Mouse (Mus musculus): Measurements from ENCODE around the gene Tepsin. TPM values are rescaled to one million over a fixed set of nuclear protein-coding genes. Genes with fewer than 3 reads are reported as not detected.
A peak's percentile ranks its signal among the peaks of the same experiment; 100 is the strongest.

Tepsin gene
- total RNA-seq, 1 experiment from 2014 or later, result 8.4 TPM

DNA sequence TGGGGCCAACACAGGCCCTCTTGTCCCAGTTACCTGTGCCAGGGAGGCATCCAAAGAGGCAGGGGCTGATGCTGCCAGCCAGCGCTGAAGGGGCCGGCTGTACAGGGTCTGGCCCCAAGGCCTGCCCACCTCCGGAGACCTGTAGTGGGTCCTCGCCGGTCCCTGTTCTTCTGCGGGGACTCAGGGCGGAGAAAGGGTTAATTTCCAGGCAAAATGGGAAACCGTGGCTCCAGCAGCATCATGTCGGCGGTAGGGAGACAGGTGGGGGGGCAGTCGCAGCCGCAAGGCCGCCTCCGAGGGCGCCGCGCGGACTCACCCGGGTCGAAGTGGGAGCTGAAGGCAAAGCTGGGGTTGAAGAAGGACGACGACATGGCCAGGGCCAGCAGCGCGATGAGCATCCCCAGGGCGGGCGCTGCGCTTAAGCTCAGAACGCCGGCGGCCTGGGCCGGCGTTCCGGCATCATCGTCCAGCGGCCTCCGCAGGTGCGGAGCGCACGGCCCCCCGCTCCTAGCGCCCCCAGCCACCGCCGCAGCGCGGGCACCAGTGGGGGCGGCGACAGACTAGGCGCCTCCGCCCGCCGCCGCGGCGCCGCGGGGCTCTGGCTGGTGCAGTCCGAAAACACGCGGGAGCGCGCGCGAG, 51.9 kb downstream of the Tepsin start, which contains the start of gene Aatk:
TSS of gene Aatk (minus strand) at position 615 of the 639 bp plus-strand sequence.
- no peak for ATAC-seq (replicated peaks in 1 of 2; ENCODE audit: insufficient read depth in 1 of 2, low FRiP score in 2 of 2, low TSS enrichment in 1 of 2, low read depth in 1 of 2, poor library complexity in 2 of 2, severe bottlenecking in 2 of 2)

DNA sequence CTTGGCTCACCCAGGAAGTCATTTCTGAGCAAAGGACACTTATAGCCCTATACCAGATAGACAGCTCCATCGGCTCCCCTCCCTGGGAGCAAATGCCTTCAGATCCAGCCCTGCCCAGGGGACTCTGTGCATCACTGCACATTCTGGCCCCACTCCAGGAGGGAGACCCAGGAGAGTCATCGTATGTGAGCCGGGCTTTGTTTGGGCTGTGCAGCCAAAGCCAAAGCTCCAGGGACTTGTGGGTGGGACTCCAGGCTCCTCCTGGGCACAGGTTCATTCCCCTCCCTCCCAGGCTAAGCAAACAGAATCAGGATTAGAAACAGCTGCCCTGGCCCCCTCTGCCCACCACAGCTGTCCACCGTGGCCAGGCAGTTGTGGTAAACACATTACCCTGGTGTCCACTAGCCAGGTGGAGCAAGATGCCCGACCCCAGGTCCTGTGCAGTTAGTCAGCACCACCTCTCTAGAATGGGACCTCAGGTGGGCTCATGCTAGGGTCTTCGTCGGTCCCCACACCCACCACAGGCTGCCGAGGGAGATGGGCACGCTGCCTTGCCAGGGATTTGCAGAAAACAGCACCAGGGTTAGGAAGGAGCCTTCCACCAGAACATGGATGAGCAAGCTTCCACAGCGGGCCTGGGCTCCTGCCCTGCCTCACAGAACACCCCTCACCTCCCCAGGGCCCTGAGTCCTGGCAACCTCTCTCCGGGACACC, 52.5 kb downstream of the Tepsin start:
- ATAC-seq (replicated peaks in 1 of 2; ENCODE audit: insufficient read depth in 1 of 2, low FRiP score in 2 of 2, low TSS enrichment in 1 of 2, low read depth in 1 of 2, poor library complexity in 2 of 2, severe bottlenecking in 2 of 2), result no peak

DNA sequence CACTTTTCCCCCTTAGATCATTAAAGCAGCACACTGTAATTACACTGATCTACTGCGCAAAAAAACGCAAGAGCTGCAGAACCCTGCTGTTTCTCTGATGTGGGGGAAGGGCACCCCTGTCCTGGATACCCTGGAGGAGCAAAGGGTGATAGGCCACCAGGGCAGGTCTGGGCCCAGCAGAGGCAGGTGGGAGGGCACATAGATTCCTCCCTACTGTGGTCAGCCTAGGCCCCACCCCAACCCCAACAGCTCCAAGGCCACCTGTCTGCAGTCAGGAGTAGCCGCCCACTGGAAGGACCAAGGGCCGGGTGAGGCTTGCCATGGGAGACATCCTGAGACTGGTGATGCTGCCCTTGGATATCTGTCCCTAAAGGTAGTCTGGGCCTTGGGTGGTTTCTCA, 53.2 kb downstream of the Tepsin start:
- ATAC-seq (replicated peaks in 1 of 2; ENCODE audit: insufficient read depth in 1 of 2, low FRiP score in 2 of 2, low TSS enrichment in 1 of 2, low read depth in 1 of 2, poor library complexity in 2 of 2, severe bottlenecking in 2 of 2), result no peak

GRCm38 (mm10) chr11:120042141-120042838, 56.2 kb downstream of the Tepsin start:
- 0 out of 4 replicates have a peak, but pooled peaks of 1 of the 2 experiments have one; percentile 4 for ATAC-seq (replicated peaks in 1 of 2; ENCODE audit: insufficient read depth in 1 of 2, low FRiP score in 2 of 2, low TSS enrichment in 1 of 2, low read depth in 1 of 2, poor library complexity in 2 of 2, severe bottlenecking in 2 of 2)

DNA sequence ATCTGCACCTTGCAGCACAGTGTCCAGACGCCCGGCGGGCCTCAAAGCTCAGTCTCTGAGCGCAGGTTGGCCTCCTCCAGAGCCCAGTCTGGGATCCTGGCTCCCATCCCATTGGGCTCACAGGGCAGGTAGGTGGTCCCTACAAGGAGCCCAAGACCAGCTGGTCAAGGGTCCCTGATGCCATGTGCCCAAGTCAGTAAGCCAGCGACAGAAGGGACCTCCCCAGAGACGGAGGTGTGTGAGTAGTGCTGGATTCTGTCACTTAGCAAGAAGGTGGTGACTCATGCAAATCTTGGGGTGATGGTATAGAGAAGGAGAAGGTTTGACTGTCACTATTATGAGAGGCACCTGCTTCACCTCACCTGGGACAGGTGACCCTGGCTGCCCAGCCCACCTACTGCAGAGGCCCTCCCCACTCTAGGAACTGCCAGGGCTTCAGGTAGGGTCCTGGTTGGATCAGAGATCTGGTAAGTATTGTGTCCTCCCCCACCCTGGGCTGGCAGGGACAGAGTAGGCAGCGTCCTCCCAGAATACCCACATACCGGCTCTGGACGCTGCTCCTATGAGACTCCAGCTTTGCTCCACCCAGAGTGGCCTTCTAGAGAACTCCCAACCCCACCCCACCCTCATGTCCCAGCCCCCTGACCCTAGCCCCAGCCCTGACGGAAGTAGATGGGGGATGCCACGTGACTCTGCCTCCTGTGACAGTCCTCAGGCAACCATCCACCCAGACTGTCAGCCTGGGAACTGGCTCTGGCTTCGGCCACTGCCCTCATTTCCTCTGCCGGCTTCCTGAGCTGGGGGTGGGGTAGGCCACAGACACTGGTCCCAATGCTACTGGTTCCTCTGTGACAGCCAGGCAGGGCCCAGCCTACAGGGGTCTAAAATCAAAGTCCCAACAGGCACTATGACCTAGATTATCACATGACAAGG, 57.1 kb downstream of the Tepsin start:
- ATAC-seq (replicated peaks in 1 of 2; ENCODE audit: insufficient read depth in 1 of 2, low FRiP score in 2 of 2, low TSS enrichment in 1 of 2, low read depth in 1 of 2, poor library complexity in 2 of 2, severe bottlenecking in 2 of 2), result peak; percentile 65 to 68

Other genes with a start within 250 kb of the Tepsin start
- 47.7 and 67.0 TPM in 2 replicates for gene Chmp6, start 185.3 kb downstream of the Tepsin start, total RNA-seq (2017)
- gene Baiap2, start 156.0 kb downstream of the Tepsin start, total RNA-seq (2017), result 10.6 and 19.9 TPM in 2 replicates
- gene Aatk, start 51.6 kb downstream of the Tepsin start, total RNA-seq (2017), result 0.40 and 1.6 TPM in 2 replicates
- gene Cep131, start 11.9 kb downstream of the Tepsin start, total RNA-seq (2017), result 22.5 and 25.5 TPM in 2 replicates
- gene Ndufaf8, start 197 bp upstream of the Tepsin start, total RNA-seq (2017), result 13.4 and 17.9 TPM in 2 replicates
- 39.1 and 44.8 TPM in 2 replicates for gene Slc38a10, start 52.6 kb upstream of the Tepsin start, total RNA-seq (2017)
- gene Bahcc1, start 134.2 kb upstream of the Tepsin start, total RNA-seq (2017), result 6.8 and 9.4 TPM in 2 replicates
- gene Actg1, start 249.8 kb upstream of the Tepsin start, total RNA-seq (2017), result 814 and 932 TPM in 2 replicates

All from hematopoietic stem cell, adult 5-6 weeks (primary cell).